In the genomic region with DNA sequence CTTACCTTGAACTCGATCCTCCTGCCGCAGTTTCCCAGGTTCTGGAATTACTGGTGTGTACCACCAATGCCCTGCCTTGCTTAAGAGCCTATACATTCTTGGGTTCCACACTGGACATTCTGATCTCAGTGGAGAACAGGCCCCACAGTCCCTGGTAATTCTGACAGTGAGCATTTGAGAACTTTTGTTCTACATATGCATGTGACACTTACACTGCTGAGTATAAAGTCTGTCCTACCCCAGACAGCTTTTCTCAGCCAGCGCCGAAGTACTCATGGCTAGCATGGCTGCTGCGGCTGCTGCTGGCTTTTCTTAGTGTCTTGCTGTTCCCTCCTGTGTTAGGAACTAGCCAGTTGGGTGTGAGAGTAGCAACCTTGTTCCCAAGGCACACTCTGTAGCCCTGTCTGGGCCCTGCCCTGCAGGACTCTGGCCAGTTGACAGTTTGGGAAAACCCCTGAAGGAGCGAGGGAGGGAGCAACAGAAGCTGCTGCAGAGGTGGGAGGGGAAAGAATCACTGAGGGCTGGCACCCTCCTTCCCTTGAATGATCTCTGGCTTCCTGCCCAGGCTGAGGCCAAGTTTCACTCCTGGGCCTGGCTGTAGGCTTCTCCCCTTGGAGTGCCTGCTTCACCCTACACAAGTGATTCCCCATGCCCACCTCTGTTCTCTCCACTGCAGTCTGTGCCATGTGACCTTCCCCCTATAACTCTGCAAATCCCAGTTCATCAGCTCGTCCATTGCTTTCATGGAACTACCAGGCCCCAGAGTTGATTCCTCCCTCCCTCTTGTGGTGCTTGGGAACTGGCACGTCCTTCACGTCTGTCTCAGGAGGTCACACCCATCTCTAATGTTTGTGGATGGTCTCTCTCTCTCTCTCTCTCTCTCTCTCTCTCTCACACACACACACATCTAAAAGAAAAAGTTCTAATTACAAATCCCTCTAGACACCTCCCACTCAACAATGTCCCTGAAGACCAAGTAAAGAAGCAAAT, we compare ENCODE assay signal across 8 mouse cellular contexts. TPM values are rescaled to one million over a fixed set of nuclear protein-coding genes. Genes with fewer than 3 reads are reported as not detected.
DNase-seq lines count a peak whose midpoint lies in the region; ATAC-seq and TF ChIP-seq lines count a peak whose summit lies in the region.

No protein-coding gene starts in this region.

- no peak overlapping the region for H3K4me3 ChIP-seq in intestine, embryonic 16.5 days (ENCODE audit: low read length)
- H3K4me3 ChIP-seq in lung, embryonic 14.5 days (ENCODE audit: low read depth, low read length): no peak overlapping the region

- H3K27ac ChIP-seq in intestine, embryonic 16.5 days (ENCODE audit: low read length): peak overlapping the region; percentile 55
- peak overlapping the region; percentile 73; the same call in 1 of the 2 replicates for H3K27ac ChIP-seq in lung, embryonic 14.5 days (ENCODE audit: low read depth)

- H3K9me3 ChIP-seq in intestine, embryonic 16.5 days (ENCODE audit: control insufficient read depth, low read length): no peaks in the 10 kb centered on the region
- H3K9me3 ChIP-seq in lung, embryonic 14.5 days (ENCODE audit: low read depth, low read length): no peaks in the 10 kb centered on the region

- peak; percentile 50 to 57 for DNase-seq in left cerebral cortex, postnatal 14 days (ENCODE audit: low spot score in 2 of 2)
- DNase-seq in left cerebral cortex, adult 8-10 months (ENCODE audit: low spot score in 2 of 2): no peak
- DNase-seq in adrenal gland, adult 2 months: peak; percentile 89
- DNase-seq in heart, adult 11 months: peak; percentile 98
- DNase-seq in lung, embryonic 14.5 days: peak; percentile 83
- DNase-seq in right cerebral cortex, postnatal 4 days: peak; percentile 63
- no peak for DNase-seq in embryo, embryonic 10.5 days (ENCODE audit: low spot score)

- H3K27me3 ChIP-seq in intestine, embryonic 16.5 days (replicated peaks; ENCODE audit: control insufficient read depth, insufficient read depth, low read length): no peaks in the 10 kb centered on the region
- no peaks in the 10 kb centered on the region for H3K27me3 ChIP-seq in lung, embryonic 14.5 days (ENCODE audit: insufficient read depth, low read length)

- no peak overlapping the region for H3K4me2 ChIP-seq in intestine, embryonic 16.5 days (ENCODE audit: low read depth, low read length)
- no peak overlapping the region for H3K4me2 ChIP-seq in lung, embryonic 14.5 days

- intact Hi-C loops in left cerebral cortex, postnatal 14 days (cut with DNase I): no loop called here

- peak overlapping the region; percentile 36; the same call in 1 of the 2 replicates for H3K9ac ChIP-seq in intestine, embryonic 16.5 days (ENCODE audit: low read depth, low read length)
- H3K9ac ChIP-seq in lung, embryonic 14.5 days: peak overlapping the region; percentile 9; the same call in 1 of the 2 replicates

- whole genome bisulfite sequencing in intestine, embryonic 16.5 days: 53% methylated on average over 9 of the region's 9 CpGs
- 53% methylated on average over 9 of the region's 9 CpGs for WGBS in lung, embryonic 14.5 days

- H3K36me3 ChIP-seq in intestine, embryonic 16.5 days (ENCODE audit: control insufficient read depth, insufficient read depth, low read length): no peaks in the 10 kb centered on the region
- H3K36me3 ChIP-seq in lung, embryonic 14.5 days (ENCODE audit: insufficient read depth): no peaks in the 10 kb centered on the region

- peaks cover 42% of the 10 kb centered on the region for H3K4me1 ChIP-seq in intestine, embryonic 16.5 days (ENCODE audit: control insufficient read depth, insufficient read depth, low read length)
- H3K4me1 ChIP-seq in lung, embryonic 14.5 days (ENCODE audit: insufficient read depth): peaks cover 29% of the 10 kb centered on the region

- peak; percentile 74 for ATAC-seq in intestine, embryonic 16.5 days
- peak; percentile 53 for ATAC-seq in lung, embryonic 14.5 days (ENCODE audit: insufficient read depth)

- no peak for TF ChIP-seq CTCF in lung, embryonic 14.5 days (IDR thresholded peaks at IDR 0.05; ENCODE audit: low read depth)

RNA-seq across cellular contexts. Expression of a gene that starts 49.3 kb away (rescaled TPM):
- total RNA-seq in left cerebral cortex, postnatal 14 days (2021): 10 to 100 TPM; 28.3 to 46.4 TPM
- 10 to 100 TPM; 30.4 to 36.8 (median 35.1) TPM for total RNA-seq in left cerebral cortex, adult 8-10 months (2022)
- total RNA-seq in adrenal gland, adult 2 months (2021): 10 to 100 TPM; 90.6 to 94.6 TPM
- 197 and 256 TPM in 2 replicates for polyA plus RNA-seq in adrenal gland, adult 2 months (2012; rRNA removed)
- 75.5 and 83.8 TPM in 2 replicates for polyA plus RNA-seq in intestine, embryonic 16.5 days (2015; fragmentation: Nextera tagmentation; extraction: Ambion mirVana)
- polyA plus RNA-seq in lung, embryonic 14.5 days (2014; fragmentation: Nextera tagmentation; extraction: Ambion mirVana): 81.0 and 93.6 TPM in 2 replicates

RNA-seq across cellular contexts. Expression of a gene that starts 59.1 kb away (rescaled TPM):
- total RNA-seq in left cerebral cortex, postnatal 14 days (2021): 100 to 1,000 TPM; 139 to 142 TPM
- total RNA-seq in left cerebral cortex, adult 8-10 months (2022): 100 to 1,000 TPM; 137 to 150 (median 142) TPM
- total RNA-seq in adrenal gland, adult 2 months (2021): 100 to 1,000 TPM; 208 to 242 TPM
- polyA plus RNA-seq in adrenal gland, adult 2 months (2012; rRNA removed): 12.5 and 14.8 TPM in 2 replicates
- polyA plus RNA-seq in intestine, embryonic 16.5 days (2015; fragmentation: Nextera tagmentation; extraction: Ambion mirVana): 375 and 407 TPM in 2 replicates
- polyA plus RNA-seq in lung, embryonic 14.5 days (2014; fragmentation: Nextera tagmentation; extraction: Ambion mirVana): 423 and 432 TPM in 2 replicates

Comparison
In these comparisons a context has a peak if more than half of its experiments do, and no peak if none do; other contexts are left out.
1. DNase-seq: peak in left cerebral cortex, postnatal 14 days (2 of 2), adrenal gland, adult 2 months (single experiment), heart, adult 11 months (single experiment), lung, embryonic 14.5 days (single experiment) and right cerebral cortex, postnatal 4 days (single experiment); none in left cerebral cortex, adult 8-10 months (0 of 2) and embryo, embryonic 10.5 days (single experiment).